Mouse (Mus musculus) cerebellum, adult 2 months (tissue): ENCODE results near the gene Xpo5.

Experiments used
- CTCF ChIP-seq: fragments of 200-500 bp; IDR thresholded peaks from 2 replicates; pipeline ENCODE4 v1.5.1; 2011; ENCODE audit warnings: low read depth, mild to moderate bottlenecking, control low read depth, low read length, moderate library complexity, borderline replicate concordance; ENCODE audit not compliant: insufficient read depth
- POLR2A ChIP-seq: fragments of 200-500 bp; IDR thresholded peaks from 2 replicates; pipeline ENCODE4 v1.6.1; 2011; ENCODE audit warnings: low read length, control low read depth, borderline replicate concordance; ENCODE audit not compliant: insufficient read depth

- TF ChIP-seq POLR2A: no peak
- no peak for TF ChIP-seq CTCF
Measured at GRCm38 (mm10) chr17:46161179-46161578, 41.4 kb upstream of the Xpo5 start.
